Mouse (Mus musculus) gastrocnemius, adult 8-10 months (tissue): Measurements from ENCODE around the gene Mep1a. TPM values are rescaled to one million over a fixed set of nuclear protein-coding genes. Genes with fewer than 3 reads are reported as not detected.
"Not testable (repeated sequence)": the region's sequence is repeated elsewhere in the genome, so short reads cannot be mapped to it uniquely, and the experiment has no call there.

Experiments
- DNase-seq, 2 experiments: peaks; one replicate each; pipeline ENCODE4 v3.0.0; 2022; ENCODE audit warnings: low spot score in 2 of 2
- total RNA-seq, 4 experiments: library from RNA; stranded (reverse); gene quantifications; 2 replicates each; pipeline ENCODE4 v1.2.4; 2022

The Mep1a gene
- total RNA-seq: not detected

- no peak for DNase-seq
Measured at GRCm38 (mm10) chr17:43502592-43502991, at the start of gene Mep1a. Gene Mep1a, minus strand, starts transcription at chr17:43502812.

DNA sequence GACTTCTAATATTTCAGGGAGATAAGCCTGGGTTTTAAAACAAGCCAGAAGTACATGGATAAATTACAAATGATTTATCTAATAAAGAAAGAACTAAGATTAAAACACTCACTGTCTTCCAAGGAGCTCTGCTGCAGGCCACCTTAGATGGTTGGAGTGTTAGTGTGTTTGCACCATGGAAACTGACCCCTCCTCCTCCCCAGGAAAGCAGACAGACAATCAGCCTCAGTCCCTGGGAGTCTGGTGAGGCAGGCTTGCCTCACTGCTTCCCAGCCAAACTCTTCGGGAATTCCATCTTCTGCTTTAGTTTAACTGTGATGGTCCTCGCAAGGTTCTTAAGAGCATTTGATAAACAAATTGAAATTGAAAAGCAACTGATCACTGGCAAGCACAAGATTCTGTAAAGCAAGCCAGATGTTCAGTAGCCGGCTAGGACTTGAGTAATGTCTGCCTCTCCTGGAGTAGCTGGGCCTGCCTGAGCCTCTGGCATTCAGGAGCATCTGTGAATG is 48.6 kb upstream of the Mep1a start:
- DNase-seq: no peak

DNA sequence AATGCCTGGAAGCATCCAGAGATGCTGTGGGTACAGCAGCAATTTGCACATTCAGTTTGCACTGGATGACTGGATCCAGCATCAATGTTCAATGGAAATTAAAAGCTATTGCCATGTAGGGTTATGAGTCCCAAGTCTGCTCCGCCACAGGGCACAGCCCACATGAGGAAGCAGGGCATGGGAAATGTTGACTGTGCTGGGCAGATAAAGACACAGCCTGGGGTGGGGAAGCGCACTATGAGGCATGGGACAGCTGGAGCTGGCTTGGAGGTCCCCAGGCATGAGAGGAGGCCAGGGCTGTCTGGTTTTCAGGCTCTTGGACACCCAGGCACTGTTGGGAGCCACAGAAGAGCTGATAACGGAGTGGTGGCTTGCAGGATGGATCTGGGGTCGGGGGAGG is 41.4 kb upstream of the Mep1a start:
- no peak for DNase-seq

GRCm38 (mm10) chr17:43543539-43543938 is 40.9 kb upstream of the Mep1a start, which contains the start of gene Ankrd66:
Gene Ankrd66, minus strand, starts transcription at chr17:43543639.
- DNase-seq: no peak

DNA sequence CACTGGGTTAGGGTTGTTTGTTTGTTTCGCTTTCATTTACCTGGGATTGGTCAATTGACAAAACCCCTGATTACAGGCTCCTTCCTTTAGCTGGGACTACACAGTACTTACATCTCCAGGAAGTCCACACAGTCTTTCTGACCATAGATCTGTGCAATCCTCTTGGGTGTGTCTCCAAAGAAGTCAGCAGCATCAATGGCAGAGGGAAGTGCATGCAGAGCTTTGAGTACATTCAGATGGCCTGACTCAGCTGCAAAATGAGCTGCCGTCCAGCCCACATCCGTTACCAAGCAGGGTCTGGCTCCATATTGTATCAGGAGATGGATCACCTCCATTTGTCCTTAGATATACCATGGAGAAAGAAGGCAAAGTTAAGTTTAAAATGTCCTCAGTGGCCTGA is 36.2 kb upstream of the Mep1a start:
- no peak for DNase-seq

DNA sequence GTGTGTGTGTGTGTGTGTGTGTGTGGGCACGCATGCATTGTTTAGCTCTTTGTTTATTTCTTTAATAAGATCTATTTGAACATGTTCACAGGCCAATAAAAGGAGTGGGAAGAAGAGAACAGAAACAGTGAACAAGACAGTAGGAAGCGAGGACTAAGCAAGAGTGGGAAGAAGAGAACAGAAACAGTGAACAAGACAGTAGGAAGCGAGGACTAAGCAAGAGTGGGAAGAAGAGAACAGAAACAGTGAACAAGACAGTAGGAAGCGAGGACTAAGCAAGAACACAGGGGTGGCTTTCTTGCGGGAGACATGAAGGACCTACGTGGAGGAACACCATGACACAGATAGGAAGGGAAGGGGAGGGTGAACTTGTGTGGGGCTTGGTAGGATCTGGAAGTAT is 34.2 kb upstream of the Mep1a start:
- DNase-seq: not testable (repeated sequence)

DNA sequence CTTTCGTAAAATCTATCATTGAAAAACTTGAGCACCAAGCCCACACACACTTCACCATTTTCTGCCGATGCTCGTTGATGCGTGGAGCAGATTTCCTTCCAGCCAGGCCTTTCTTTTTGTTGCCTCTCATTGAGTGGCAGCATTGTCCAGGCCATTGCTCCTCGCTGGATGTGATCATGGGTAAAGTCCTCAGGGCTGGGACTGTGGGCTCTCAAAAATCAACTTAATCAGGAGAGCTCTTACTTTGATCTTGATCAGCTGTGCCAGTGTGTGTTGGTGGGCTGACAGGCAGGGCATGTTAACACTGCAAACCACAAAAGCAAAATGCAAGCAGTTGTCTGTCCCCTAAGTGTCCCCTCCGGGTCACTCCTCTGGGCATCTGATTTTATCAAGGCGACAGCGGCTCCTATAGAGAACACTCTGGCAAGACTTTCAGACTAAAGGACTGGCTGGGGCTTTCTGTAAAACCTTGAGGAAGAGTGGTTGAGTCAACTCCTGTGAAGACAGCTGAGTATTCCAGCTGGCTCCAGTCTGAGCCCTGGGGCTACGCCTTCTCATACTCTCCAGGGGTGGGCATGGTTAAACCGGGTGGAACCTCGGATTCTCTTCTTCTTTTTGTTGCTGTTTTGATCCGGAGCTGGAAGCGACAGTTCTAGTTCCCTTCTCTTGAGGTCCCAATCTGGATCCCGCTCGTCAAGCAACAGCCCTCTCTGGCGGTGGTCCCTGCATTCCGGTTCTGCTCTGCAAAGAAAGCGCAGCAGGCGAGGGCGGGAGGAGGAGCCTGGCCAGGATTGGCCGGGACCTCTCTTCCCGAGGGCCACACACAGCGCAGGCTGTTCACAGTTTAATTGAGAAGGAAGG is 32.0 kb upstream of the Mep1a start:
- peak in 1 of 2 experiments; percentile 6 for DNase-seq

- no peak for DNase-seq
Measured at GRCm38 (mm10) chr17:43531192-43531591, 28.6 kb upstream of the Mep1a start.

GRCm38 (mm10) chr17:43530507-43530906 is 27.9 kb upstream of the Mep1a start:
- DNase-seq: no peak

- DNase-seq: no peak
Measured at GRCm38 (mm10) chr17:43520166-43520565, 17.6 kb upstream of the Mep1a start.

DNA sequence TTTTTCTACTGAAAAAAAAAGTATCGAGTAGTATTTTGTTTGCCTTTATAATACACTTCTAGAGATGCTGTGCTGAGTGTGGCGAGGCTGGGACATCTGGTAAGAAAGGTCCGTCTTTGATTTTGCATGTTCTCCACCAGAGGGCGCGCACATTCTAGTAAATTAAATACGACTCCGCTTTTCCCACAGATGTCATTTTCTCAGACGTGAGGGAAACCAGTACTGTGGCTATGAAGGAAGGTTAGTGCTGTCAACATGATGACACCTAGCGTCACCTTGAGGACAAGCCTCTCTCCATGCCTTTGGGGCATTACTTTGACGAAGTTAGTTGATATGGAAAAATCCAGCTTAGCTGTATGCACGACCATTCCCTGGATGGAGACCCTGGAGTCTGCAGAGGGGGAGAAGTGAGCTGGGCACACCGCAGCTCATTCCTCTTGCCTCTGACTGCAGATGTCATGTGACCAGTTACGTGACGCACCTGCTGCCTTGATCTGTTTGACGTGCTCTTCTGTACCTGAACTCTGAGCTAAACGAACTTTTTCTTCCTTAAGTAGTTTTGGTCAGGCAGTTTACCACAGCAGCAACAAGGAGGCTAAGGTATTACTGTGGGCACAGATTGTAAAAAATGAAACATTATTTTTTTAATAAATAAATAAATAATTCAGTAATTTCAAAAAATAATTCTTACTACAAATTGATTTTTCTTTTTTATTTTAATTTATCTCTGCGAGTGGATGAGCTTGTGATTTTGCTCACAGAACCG is 16.2 kb upstream of the Mep1a start:
- DNase-seq: peak in 1 of 2 experiments; percentile 12

- DNase-seq: no peak
Measured at GRCm38 (mm10) chr17:43510782-43511181, 8.2 kb upstream of the Mep1a start.

GRCm38 (mm10) chr17:43504594-43504934 is 2.0 kb upstream of the Mep1a start:
- no peak for DNase-seq

- no peak for DNase-seq
Measured at GRCm38 (mm10) chr17:43503861-43504593, 1.4 kb upstream of the Mep1a start.

GRCm38 (mm10) chr17:43501631-43502030 is 981 bp downstream of the Mep1a start:
- no peak for DNase-seq

DNA sequence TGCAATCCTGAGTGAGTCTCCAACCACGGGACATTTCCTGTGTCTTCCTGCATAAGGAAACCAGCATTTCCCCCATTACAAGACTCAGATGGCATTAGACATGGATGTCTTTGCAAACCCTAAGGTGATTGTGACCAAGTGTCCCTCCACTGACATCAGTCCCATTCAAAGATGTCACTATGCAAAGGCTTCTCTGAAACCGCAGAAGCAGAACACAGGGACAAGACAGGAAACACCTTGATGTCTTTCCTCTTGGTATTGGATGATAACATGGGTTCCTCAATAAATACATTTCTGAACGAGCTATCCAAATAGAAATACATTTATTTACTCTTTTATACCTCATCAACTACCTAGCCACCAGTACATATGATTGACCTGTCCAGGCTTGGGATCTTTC is 1.4 kb downstream of the Mep1a start:
- no peak for DNase-seq

DNA sequence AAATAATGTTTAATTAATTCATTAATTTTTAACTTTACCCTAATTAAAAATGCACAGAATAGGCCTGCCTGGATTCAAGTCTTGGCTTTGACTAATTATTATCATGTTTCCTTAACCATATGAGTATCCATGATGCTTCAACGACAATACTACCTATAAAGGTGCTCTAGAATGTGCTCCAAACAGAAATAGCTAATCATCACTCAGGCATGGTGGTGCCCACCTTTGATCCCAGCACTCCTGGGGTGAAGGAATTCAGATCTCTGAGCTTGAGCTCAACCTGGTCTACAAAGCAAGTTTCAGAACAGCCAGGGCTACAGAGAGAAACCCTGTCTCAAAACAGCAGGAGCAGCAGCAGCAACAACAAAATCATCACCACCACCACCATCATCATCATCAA is 2.1 kb downstream of the Mep1a start:
- no peak for DNase-seq

GRCm38 (mm10) chr17:43497521-43497920 is 5.1 kb downstream of the Mep1a start:
- DNase-seq: no peak

DNA sequence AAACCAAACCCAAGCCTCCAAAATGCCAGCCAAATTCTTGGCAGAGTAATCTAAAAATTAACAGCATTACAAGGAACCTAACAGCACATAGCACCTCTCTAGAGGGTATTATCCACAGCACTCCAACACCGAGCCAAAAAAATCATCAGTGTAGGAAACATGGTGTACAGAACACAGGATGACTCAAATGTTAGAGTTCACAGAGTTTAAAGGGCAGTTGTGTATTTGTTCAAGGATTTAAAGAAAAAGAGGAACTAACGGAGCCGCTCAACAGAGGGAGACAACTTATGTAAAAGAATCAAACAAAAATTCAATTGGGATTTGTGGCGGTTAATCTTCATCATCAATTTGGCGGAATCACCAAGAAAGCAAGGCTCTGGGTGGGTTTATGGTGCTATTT is 7.1 kb downstream of the Mep1a start:
- DNase-seq: no peak

DNA sequence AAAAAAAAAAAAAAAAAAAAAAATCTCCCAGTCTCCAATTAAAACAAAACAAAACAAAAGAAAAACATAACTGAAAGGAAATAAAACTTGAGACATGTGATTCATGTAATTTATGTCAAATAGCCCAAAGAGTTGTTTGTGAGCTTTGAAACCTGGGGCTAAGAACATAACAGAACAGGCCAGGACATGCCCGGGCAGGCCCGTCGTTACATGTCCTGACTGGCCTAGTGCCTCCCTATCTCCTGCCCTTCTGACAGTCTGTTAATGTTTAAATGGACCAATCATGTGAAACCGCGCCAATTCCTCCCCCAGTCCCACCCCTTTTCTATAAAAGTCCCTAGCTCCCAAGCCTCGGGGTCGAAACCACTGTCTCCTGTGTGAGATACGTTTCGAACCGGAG is 12.2 kb downstream of the Mep1a start:
- not testable (repeated sequence) for DNase-seq

DNA sequence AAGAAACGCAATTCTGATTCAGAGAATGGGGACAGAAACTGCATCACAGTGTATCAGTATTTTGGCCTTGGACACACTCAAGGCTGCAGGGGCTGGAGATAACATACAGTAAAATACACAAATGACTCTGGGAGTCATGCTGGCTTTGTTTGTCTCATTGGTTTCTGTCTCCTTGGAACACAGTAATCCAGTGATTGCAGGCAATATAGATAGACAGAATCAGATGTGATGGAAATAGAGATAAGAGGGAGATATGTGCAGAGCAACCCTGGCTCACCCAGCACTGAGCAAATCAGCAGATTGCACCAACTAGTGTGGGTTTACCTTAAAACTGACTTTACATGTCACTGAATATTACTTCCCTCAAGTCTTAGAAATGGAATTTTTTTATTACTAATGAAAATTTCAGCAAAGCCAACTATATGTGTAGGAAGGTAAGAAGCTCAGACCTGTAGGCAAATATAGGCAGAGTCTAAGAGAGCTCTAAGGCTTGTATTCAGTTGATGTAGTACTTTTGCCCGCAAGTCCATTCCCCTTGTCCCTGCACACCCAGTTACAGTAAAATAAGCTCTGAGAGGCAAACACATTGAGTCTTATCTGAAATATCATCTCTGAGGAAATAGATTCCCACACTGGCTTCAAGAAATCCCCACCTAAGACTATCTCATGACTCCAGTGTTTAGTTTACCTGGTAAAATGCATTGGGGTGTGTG is 14.0 kb downstream of the Mep1a start:
- DNase-seq: no peak
